Mouse (Mus musculus): Measurements from ENCODE around the gene Rab6a. TPM values are rescaled to one million over a fixed set of nuclear protein-coding genes. Genes with fewer than 3 reads are reported as not detected.

Gene Rab6a
- 8.4 TPM for polyA plus RNA-seq (2017; shearing (Covaris generic))

DNA sequence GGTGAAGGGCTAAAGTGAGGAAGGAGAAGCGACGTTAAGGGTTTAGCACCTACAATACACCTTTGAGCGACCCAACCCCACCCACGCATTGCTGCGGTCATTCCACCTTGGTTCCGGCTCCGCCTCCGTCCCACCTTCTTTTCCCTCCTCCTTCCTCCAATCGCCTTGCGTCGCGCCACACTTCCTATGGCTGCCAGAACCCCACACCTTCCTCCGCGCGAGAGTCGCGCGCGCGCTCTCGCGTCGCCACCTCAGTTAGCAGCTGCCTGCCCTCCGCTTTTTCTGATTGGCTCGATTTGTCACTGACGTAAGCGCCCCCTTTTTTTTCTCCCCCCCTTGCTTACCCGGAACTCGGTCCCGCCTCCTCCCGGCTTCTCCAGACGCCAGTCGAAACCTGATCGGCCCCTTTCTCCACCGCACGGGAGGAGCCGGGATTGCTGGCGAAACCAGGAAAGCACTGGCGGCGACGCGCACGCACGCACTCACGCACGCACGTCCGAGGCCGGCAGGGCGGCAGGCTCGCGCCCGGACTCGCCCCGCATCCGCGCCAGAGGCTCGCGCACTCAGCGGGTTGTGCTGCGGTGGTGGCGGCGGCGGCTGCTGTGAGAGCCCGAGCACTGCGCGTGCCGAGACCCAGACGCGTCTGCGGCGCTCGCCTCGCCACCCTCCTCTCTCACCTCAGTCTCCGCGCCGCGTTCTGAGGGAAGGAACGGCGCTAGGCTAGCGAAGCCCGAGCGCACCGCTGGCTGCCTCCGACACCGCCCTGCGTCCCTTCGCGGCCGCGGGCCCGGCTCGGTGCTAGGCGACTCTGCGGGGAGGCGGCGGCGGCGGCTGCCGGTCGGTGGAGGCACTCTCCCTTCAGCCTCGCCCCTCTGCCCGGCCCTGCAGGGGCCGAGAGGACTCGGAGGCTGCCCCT, at the start of gene Rab6a:
TSS of gene Rab6a (plus strand) at position 197 of the 916 bp plus-strand sequence.

DNA sequence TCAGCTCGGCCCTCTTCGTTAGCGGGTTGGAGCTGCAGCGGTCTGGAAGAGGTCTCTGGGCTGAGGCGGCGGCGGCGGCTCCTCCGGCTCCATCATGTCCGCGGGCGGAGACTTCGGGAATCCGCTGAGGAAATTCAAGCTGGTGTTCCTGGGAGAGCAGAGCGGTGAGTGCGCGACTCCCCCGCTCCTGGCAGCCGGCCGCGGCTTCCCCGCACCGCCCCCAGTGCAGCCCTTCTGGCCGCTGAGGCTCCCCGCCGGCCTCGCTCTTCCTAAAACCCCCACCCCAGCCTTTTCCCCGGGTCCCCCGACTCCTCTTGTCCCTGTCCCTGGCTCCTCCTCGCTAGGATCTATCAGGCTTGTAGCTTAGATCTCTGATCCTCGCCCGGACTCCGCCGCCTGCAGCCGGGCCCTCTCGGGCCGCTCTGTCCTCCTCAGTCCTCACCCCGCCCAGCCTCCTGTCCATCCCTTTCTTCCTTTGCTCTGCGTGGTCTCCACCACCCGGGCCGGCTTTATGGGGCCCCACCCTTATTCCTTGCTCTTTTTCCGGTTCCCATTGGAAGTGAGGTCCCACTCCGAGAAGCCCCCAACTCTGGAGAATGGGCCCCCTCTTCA, 1.0 kb downstream of the Rab6a start, which contains the start of gene Mrpl48:
TSS of gene Mrpl48 (minus strand) at position 172 of the 612 bp plus-strand sequence.

DNA sequence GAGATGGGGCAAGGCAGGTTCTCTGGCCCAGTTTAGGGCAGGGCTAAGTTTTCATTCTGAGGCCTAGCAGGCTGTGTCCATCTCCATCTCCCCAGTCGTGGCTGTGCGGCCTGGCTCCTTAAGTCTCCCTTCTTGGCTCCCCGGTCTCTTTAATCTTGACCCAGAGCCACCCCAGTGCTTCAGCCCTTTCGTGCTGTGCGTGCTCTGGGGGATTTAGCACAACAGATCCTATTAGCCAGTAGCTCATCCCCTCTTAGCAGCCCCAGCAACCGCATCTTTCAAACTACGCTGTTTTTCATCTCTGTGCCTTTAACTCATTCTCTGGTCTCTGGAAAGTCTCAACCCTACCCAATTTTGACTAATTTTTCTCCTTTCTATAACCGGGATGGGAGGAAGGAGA, 55.0 kb downstream of the Rab6a start, which contains the start of gene Plekhb1:
TSS of gene Plekhb1 (minus strand) at position 184 of the 400 bp plus-strand sequence.

Other genes with a start within 250 kb of the Rab6a start
- gene C2cd3, start 235.2 kb upstream of the Rab6a start, polyA plus RNA-seq (2017; shearing (Covaris generic)) = 65.5 TPM
- gene Ppme1, start 235.1 kb upstream of the Rab6a start, polyA plus RNA-seq (2017; shearing (Covaris generic)) = 35.8 TPM
- not detected for gene Ucp3, start 134.4 kb upstream of the Rab6a start, polyA plus RNA-seq (2017; shearing (Covaris generic))
- 1,823 TPM for gene Ucp2, start 114.1 kb upstream of the Rab6a start, polyA plus RNA-seq (2017; shearing (Covaris generic))
- gene Dnajb13, start 92.5 kb upstream of the Rab6a start, polyA plus RNA-seq (2017; shearing (Covaris generic)) = 17.6 TPM
- 26.5 TPM for gene Coa4, start 70.3 kb upstream of the Rab6a start, polyA plus RNA-seq (2017; shearing (Covaris generic))
- 51.9 TPM for gene Mrpl48, start 891 bp downstream of the Rab6a start, polyA plus RNA-seq (2017; shearing (Covaris generic))
- 0.20 TPM for gene Plekhb1, start 55.0 kb downstream of the Rab6a start, polyA plus RNA-seq (2017; shearing (Covaris generic))
- gene Fam168a, start 99.2 kb downstream of the Rab6a start, polyA plus RNA-seq (2017; shearing (Covaris generic)) = 30.2 TPM